Mouse (Mus musculus): ENCODE data around the gene Cntnap2. TPM values are rescaled to one million over a fixed set of nuclear protein-coding genes. Genes with fewer than 3 reads are reported as not detected.

The Cntnap2 gene
- polyA plus RNA-seq, 1 experiment from 2014 or later, result 54.5 TPM

DNA sequence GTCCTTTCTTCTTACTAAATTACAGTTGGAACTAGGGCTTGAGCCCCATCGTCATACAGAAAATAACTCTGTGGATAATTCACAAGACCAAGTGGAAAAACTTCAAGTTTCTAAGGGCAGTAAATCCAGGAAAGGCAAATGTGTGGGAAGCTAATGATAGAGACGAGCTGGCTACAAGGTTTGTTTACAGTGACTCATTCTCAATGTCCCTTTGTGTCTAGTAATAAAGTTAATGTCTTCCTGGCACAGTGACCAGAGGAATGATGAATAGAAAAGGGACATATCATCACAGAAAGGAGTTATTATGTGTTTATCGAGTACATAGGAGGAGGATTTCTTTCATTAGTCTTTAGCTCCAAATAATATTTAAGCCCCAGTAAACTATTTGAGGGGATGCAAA lies 828.7 kb downstream of the Cntnap2 start:
- Histone ChIP-seq H3K27me3 (ENCODE audit: control insufficient read depth, insufficient read depth, low read length) (no peaks in the 10 kb centered on the region), H3K4me2 (ENCODE audit: low read length) (no peak overlapping the region), H3K36me3 (ENCODE audit: control insufficient read depth, insufficient read depth, low read length) (no peaks in the 10 kb centered on the region), H3K4me1 (ENCODE audit: control insufficient read depth, insufficient read depth, low read length) (no peaks in the 10 kb centered on the region), H3K4me3 (replicated peaks; ENCODE audit: low read depth, low read length) (no peak overlapping the region), H3K9me3 (ENCODE audit: control insufficient read depth, low read length) (no peaks in the 10 kb centered on the region), H3K27ac (replicated peaks; ENCODE audit: low read depth, low read length) (no peak overlapping the region), H3K9ac (replicated peaks; ENCODE audit: low read length) (no peak overlapping the region)
- DNase-seq (no peak), ATAC-seq (ENCODE audit: low FRiP score, low TSS enrichment) (no peak)
- 86% methylated on average over 3 of the region's 3 CpGs for WGBS

DNA sequence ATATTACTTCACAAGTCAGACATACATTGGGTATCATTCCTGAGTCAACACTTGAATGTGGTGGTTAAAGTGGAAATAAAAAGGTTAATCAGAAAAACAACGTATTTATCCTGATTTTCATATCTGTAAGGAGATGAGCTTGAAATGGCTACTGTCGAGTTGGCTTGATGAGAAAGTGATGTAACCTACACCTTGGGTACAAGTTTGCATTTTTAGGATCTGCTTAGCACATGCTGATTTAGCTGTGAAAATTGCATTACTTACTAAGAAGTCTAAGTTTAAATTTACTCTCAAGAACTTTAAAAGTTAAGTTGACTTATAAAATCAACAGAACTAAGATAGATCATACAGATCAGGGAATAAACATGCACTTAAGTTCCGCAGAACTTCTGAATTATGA lies 879.1 kb downstream of the Cntnap2 start:
- no peaks in the 10 kb centered on the region for H3K36me3 ChIP-seq (ENCODE audit: control insufficient read depth, insufficient read depth, low read length)
- 89% methylated on average over 3 of the region's 3 CpGs for WGBS
- no peak overlapping the region for H3K4me2 ChIP-seq (ENCODE audit: low read length)
- no peak overlapping the region for H3K4me3 ChIP-seq (replicated peaks; ENCODE audit: low read depth, low read length)
- H3K9ac ChIP-seq (replicated peaks; ENCODE audit: low read length), result no peak overlapping the region
- H3K4me1 ChIP-seq (ENCODE audit: control insufficient read depth, insufficient read depth, low read length), result no peaks in the 10 kb centered on the region
- H3K9me3 ChIP-seq (ENCODE audit: control insufficient read depth, low read length), result no peaks in the 10 kb centered on the region
- no peaks in the 10 kb centered on the region for H3K27me3 ChIP-seq (ENCODE audit: control insufficient read depth, insufficient read depth, low read length)
- ATAC-seq (ENCODE audit: low FRiP score, low TSS enrichment), result no peak
- no peak overlapping the region for H3K27ac ChIP-seq (replicated peaks; ENCODE audit: low read depth, low read length)
- no peak for DNase-seq

DNA sequence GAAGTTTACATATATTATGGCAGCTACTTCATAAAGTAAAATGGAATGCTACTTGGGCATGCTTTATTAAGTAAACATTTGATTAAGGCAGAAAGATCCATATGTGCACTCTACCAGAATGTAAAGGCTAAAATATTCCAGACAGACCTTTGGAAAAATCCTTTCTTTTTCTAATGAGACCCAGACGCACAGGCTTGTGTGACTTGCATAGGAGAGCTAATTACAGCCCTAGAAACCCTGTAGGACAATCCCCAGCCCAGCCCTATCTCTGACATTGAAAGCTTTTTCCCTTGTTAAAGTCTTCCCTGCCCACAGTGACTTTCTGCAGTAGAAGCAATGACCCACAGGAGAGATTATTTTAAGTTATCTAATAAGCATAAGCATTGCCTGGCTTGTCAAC lies 879.6 kb downstream of the Cntnap2 start:
- H3K36me3 ChIP-seq (ENCODE audit: control insufficient read depth, insufficient read depth, low read length), result no peaks in the 10 kb centered on the region
- no peak for DNase-seq
- no peaks in the 10 kb centered on the region for H3K4me1 ChIP-seq (ENCODE audit: control insufficient read depth, insufficient read depth, low read length)
- no peak overlapping the region for H3K27ac ChIP-seq (replicated peaks; ENCODE audit: low read depth, low read length)
- WGBS, result 22% methylated on average over 1 of the region's 1 CpGs
- H3K27me3 ChIP-seq (ENCODE audit: control insufficient read depth, insufficient read depth, low read length), result no peaks in the 10 kb centered on the region
- H3K4me3 ChIP-seq (replicated peaks; ENCODE audit: low read depth, low read length), result no peak overlapping the region
- H3K4me2 ChIP-seq (ENCODE audit: low read length), result no peak overlapping the region
- H3K9me3 ChIP-seq (ENCODE audit: control insufficient read depth, low read length), result no peaks in the 10 kb centered on the region
- ATAC-seq (ENCODE audit: low FRiP score, low TSS enrichment), result no peak
- no peak overlapping the region for H3K9ac ChIP-seq (replicated peaks; ENCODE audit: low read length)

DNA sequence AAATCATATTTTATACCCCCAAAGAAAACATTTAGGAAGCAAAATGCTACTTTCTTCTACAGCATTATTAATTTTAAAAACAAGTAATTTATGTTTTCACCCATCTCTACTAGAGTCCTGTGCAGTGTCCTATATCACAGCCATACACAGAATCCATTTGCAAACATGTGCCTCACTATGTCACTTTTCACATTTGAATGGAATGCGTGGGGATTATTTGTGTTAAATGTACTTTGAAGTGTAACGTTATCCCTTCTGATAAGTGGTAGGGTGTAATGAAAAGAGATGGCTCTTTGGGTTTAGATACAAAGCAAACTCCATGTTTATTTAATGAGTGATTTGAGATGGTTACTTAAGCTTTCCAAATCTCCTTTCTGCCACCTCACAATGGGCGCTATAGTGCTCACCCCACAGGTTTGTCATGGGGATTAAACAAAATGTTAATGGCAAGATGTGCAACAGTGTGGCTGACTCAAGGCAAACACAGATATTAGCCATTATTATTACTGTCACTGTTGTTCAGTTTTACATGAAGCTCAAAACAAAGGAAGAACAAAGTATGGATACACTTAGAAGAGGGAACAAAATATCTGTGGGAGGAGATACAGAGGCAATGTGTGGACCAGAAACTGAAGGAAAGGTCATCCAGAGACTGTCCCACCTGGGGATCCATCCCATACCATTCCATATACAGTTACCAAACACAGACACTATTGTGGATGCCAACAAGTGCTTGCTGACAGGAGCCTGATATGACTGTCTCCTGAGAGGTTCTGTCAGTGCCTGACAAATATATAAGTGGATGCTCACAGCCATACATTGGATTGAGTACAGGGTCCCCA lies 886.2 kb downstream of the Cntnap2 start:
- DNase-seq (peak; percentile 24), ATAC-seq (ENCODE audit: low FRiP score, low TSS enrichment) (peak; percentile 64; the same call in 1 of the 2 replicates)
- H3K4me2 ChIP-seq (ENCODE audit: low read length), result no peak overlapping the region
- H3K27ac ChIP-seq (replicated peaks; ENCODE audit: low read depth, low read length), result no peak overlapping the region
- no peaks in the 10 kb centered on the region for H3K9me3 ChIP-seq (ENCODE audit: control insufficient read depth, low read length)
- 12% methylated on average over 3 of the region's 3 CpGs for WGBS
- no peaks in the 10 kb centered on the region for H3K36me3 ChIP-seq (ENCODE audit: control insufficient read depth, insufficient read depth, low read length)
- H3K9ac ChIP-seq (replicated peaks; ENCODE audit: low read length), result no peak overlapping the region
- no peak overlapping the region for H3K4me3 ChIP-seq (replicated peaks; ENCODE audit: low read depth, low read length)
- H3K27me3 ChIP-seq (ENCODE audit: control insufficient read depth, insufficient read depth, low read length), result no peaks in the 10 kb centered on the region
- H3K4me1 ChIP-seq (ENCODE audit: control insufficient read depth, insufficient read depth, low read length), result no peaks in the 10 kb centered on the region

DNA sequence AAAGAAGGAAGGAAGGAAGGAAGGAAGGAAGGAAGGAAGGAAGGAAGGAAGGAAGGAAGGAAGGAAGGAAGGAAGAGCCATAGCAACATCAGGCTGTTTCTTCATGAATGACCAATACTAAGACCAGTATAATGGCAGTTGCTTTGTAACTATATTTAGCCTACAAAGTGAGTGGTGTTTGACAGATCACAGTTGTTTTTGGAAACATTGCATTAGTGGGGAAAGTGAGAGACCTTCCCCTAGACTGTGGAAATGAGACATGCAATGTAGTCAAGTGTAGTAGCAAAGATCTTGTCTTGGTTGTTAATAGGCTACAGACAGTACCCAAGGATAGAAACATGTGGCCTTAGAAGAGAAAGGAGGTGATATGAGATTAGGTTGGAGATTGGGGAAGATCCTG lies 895.6 kb downstream of the Cntnap2 start:
- ATAC-seq (ENCODE audit: low FRiP score, low TSS enrichment) (no peak), DNase-seq (no peak)
- no peaks in the 10 kb centered on the region for H3K4me1 ChIP-seq (ENCODE audit: control insufficient read depth, insufficient read depth, low read length)
- no peaks in the 10 kb centered on the region for H3K36me3 ChIP-seq (ENCODE audit: control insufficient read depth, insufficient read depth, low read length)
- no peak overlapping the region for H3K4me2 ChIP-seq (ENCODE audit: low read length)
- H3K9ac ChIP-seq (replicated peaks; ENCODE audit: low read length), result no peak overlapping the region
- no peak overlapping the region for H3K4me3 ChIP-seq (replicated peaks; ENCODE audit: low read depth, low read length)
- H3K9me3 ChIP-seq (ENCODE audit: control insufficient read depth, low read length), result no peaks in the 10 kb centered on the region
- H3K27ac ChIP-seq (replicated peaks; ENCODE audit: low read depth, low read length), result no peak overlapping the region
- no peaks in the 10 kb centered on the region for H3K27me3 ChIP-seq (ENCODE audit: control insufficient read depth, insufficient read depth, low read length)

DNA sequence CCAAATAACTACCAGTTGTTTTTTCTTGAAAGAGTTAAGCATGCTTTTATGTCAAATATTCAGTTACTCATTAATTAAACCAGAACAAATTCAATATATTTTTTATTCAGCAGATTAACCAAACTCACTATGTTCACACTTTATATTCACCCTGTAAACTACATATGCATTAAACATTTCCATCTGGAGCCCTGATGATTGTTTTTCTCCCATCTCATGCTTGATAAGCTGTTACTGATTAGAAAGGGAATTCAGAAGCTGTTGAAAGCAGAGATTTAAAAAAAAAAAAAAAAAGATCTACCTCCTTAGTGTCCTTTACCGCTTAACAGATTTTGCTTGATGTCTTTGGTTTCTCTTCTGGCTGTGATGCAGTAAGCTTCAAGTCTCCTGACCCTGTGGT lies 905.3 kb downstream of the Cntnap2 start:
- Histone ChIP-seq H3K27me3 (ENCODE audit: control insufficient read depth, insufficient read depth, low read length) (no peaks in the 10 kb centered on the region), H3K4me3 (replicated peaks; ENCODE audit: low read depth, low read length) (no peak overlapping the region), H3K9ac (replicated peaks; ENCODE audit: low read length) (no peak overlapping the region), H3K4me1 (ENCODE audit: control insufficient read depth, insufficient read depth, low read length) (no peaks in the 10 kb centered on the region), H3K36me3 (ENCODE audit: control insufficient read depth, insufficient read depth, low read length) (no peaks in the 10 kb centered on the region), H3K27ac (replicated peaks; ENCODE audit: low read depth, low read length) (no peak overlapping the region), H3K9me3 (ENCODE audit: control insufficient read depth, low read length) (no peaks in the 10 kb centered on the region), H3K4me2 (ENCODE audit: low read length) (no peak overlapping the region)
- DNase-seq (no peak), ATAC-seq (ENCODE audit: low FRiP score, low TSS enrichment) (no peak)
- WGBS, result 79% methylated on average over 1 of the region's 1 CpGs

DNA sequence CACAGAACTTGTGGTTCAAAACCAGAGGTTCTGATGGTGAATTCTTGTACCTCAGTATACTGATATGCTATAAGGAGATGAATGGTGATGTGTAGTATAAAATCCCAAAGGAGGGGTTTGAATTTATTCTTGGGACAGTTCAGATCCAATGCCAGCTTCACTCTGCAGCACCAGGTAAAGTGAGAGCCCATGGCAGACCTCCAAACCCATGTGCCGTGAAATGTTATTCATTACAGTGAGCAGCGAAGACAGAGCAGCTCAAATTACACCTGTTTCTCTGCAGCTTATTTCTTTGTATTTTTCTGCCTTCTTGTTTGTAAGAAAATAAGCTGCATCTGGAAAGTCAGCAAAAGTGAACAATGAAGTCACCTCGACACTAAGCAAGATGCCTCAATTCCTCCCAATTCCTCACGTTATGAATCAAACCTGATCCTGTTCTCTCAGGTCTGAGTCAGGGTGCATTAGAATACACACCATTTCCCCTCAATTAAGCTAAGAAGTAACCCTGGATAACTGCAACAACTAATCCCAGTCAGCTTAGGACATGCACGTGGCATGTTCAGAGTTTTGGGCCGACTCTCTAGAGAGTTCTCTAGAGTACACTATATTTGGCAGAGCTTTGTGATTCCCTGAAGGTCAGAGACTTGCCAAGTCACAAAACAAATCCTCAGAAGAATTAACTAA lies 915.5 kb downstream of the Cntnap2 start:
- Histone ChIP-seq H3K36me3 (ENCODE audit: control insufficient read depth, insufficient read depth, low read length) (no peaks in the 10 kb centered on the region), H3K4me2 (ENCODE audit: low read length) (no peak overlapping the region), H3K27me3 (ENCODE audit: control insufficient read depth, insufficient read depth, low read length) (no peaks in the 10 kb centered on the region), H3K9ac (replicated peaks; ENCODE audit: low read length) (no peak overlapping the region), H3K9me3 (ENCODE audit: control insufficient read depth, low read length) (no peaks in the 10 kb centered on the region), H3K27ac (replicated peaks; ENCODE audit: low read depth, low read length) (no peak overlapping the region), H3K4me3 (replicated peaks; ENCODE audit: low read depth, low read length) (no peak overlapping the region), H3K4me1 (ENCODE audit: control insufficient read depth, insufficient read depth, low read length) (0 out of 2 replicates have a peak, but pooled peaks cover 4% of the 10 kb centered on the region)
- 60% methylated on average over 6 of the region's 6 CpGs for WGBS
- DNase-seq (peak; percentile 8), ATAC-seq (ENCODE audit: low FRiP score, low TSS enrichment) (no peak)

DNA sequence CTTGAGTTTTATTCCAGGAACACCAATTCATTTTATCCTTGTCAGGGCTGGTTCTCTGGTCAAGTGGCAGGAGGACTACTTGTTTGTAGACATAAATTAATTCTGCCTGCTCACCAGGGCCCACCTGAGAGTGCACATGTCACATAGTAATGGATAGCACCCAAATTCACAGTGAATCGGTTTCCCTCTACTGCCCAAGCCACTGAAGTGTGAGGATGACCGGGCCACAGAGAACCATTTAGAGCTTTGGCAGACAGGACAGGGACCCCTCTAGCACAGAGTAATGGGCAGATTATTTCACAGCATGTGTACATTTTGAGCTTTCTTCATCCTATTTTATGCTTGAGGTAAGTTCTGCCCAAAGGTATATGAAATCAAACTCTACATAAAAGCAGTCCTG lies 920.0 kb downstream of the Cntnap2 start:
- H3K4me1 ChIP-seq (ENCODE audit: control insufficient read depth, insufficient read depth, low read length), result 0 out of 2 replicates have a peak, but pooled peaks cover 4% of the 10 kb centered on the region
- H3K9me3 ChIP-seq (ENCODE audit: control insufficient read depth, low read length), result no peaks in the 10 kb centered on the region
- H3K9ac ChIP-seq (replicated peaks; ENCODE audit: low read length), result no peak overlapping the region
- H3K4me3 ChIP-seq (replicated peaks; ENCODE audit: low read depth, low read length), result no peak overlapping the region
- ATAC-seq (ENCODE audit: low FRiP score, low TSS enrichment), result no peak
- DNase-seq, result no peak
- 81% methylated on average over 2 of the region's 2 CpGs for WGBS
- H3K36me3 ChIP-seq (ENCODE audit: control insufficient read depth, insufficient read depth, low read length), result no peaks in the 10 kb centered on the region
- H3K27ac ChIP-seq (replicated peaks; ENCODE audit: low read depth, low read length), result no peak overlapping the region
- H3K4me2 ChIP-seq (ENCODE audit: low read length), result no peak overlapping the region
- H3K27me3 ChIP-seq (ENCODE audit: control insufficient read depth, insufficient read depth, low read length), result no peaks in the 10 kb centered on the region

DNA sequence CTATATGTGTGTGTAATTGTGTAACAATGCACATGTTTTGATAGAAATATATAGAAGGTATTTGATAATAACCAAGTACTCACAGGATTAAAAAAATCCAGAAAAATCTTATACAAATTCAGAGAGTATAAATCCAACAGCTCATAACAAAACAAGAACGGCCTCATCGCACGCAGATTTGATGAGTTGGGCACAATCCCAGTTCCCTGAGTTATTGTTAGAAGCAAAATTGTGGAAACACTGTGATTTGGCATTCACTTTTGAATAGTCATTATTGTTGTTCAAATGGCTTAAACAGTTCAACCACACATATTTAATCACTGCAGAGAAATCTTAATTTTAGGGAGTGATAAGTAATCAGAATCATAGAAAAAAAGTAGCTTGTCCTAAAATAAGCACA lies 928.9 kb downstream of the Cntnap2 start:
- 87% methylated on average over 3 of the region's 3 CpGs for whole genome bisulfite sequencing
- Histone ChIP-seq H3K4me2 (ENCODE audit: low read length) (no peak overlapping the region), H3K36me3 (ENCODE audit: control insufficient read depth, insufficient read depth, low read length) (no peaks in the 10 kb centered on the region), H3K4me1 (ENCODE audit: control insufficient read depth, insufficient read depth, low read length) (no peaks in the 10 kb centered on the region), H3K27ac (replicated peaks; ENCODE audit: low read depth, low read length) (no peak overlapping the region), H3K4me3 (replicated peaks; ENCODE audit: low read depth, low read length) (no peak overlapping the region), H3K27me3 (ENCODE audit: control insufficient read depth, insufficient read depth, low read length) (no peaks in the 10 kb centered on the region), H3K9me3 (ENCODE audit: control insufficient read depth, low read length) (no peaks in the 10 kb centered on the region), H3K9ac (replicated peaks; ENCODE audit: low read length) (no peak overlapping the region)
- DNase-seq (no peak), ATAC-seq (ENCODE audit: low FRiP score, low TSS enrichment) (no peak)

Measured in midbrain, embryonic 14.5 days (tissue).